In genomic region chr12:119467656-119468055, GRCm38 (mm10) we compare ENCODE assay signal across 23 mouse cellular contexts.
DNase-seq lines count a peak whose midpoint lies in the region; ATAC-seq and TF ChIP-seq lines count a peak whose summit lies in the region.
"Had no signal": no experiment of that assay in that cellular context is flagged by ENCODE, and none has a peak within 500 bp of the region (broad histone marks: within the 10 kb centered on the region; RNA-seq: fewer than 3 reads in every experiment).

No protein-coding gene starts in this region.

- WGBS in forebrain, embryonic 14.5 days = 5% methylated on average over 1 of the region's 1 CpGs
- 2% methylated on average over 1 of the region's 1 CpGs for WGBS in forebrain, embryonic 15.5 days
- 8% methylated on average over 1 of the region's 1 CpGs for WGBS in forebrain, embryonic 16.5 days
- WGBS in forebrain, embryonic 11.5 days = 46% methylated on average over 1 of the region's 1 CpGs
- 42% methylated on average over 1 of the region's 1 CpGs for WGBS in midbrain, embryonic 14.5 days
- 79% methylated on average over 1 of the region's 1 CpGs for WGBS in midbrain, embryonic 11.5 days
- 64% methylated on average over 1 of the region's 1 CpGs for WGBS in embryonic facial prominence, embryonic 10.5 days

- peak; percentile 16; the same call in 1 of the 2 replicates for ATAC-seq in forebrain, embryonic 14.5 days
- no peak for ATAC-seq in forebrain, embryonic 15.5 days (replicated peaks)
- peak; percentile 29; the same call in 1 of the 2 replicates for ATAC-seq in forebrain, embryonic 16.5 days
- no peak for ATAC-seq in forebrain, embryonic 11.5 days (replicated peaks; ENCODE audit: low FRiP score)
- no peak for ATAC-seq in midbrain, embryonic 14.5 days (ENCODE audit: low FRiP score, low TSS enrichment)
- no peak for ATAC-seq in midbrain, embryonic 11.5 days (ENCODE audit: low FRiP score)
- ATAC-seq: activated CD4-positive, CD25-positive, alpha-beta regulatory T cell, adult 4 months; CD4-positive, CD25-positive, alpha-beta regulatory T cell, adult 4 months; Patski had no signal

- no peak for TF ChIP-seq POLR2A in brain, embryonic 14.5 days (IDR thresholded peaks at IDR 0.05; ENCODE audit: borderline replicate concordance, extremely low read depth, insufficient read depth, insufficient read length, poor library complexity, severe bottlenecking)

- H3K4me1 ChIP-seq in forebrain, embryonic 14.5 days (ENCODE audit: control insufficient read depth, insufficient read depth, low read length) = no peaks in the 10 kb centered on the region
- H3K4me1 ChIP-seq in forebrain, embryonic 15.5 days = peaks cover 3% of the 10 kb centered on the region; the same call in 1 of the 2 replicates
- no peaks in the 10 kb centered on the region for H3K4me1 ChIP-seq in forebrain, embryonic 16.5 days (replicated peaks; ENCODE audit: control insufficient read depth, insufficient read depth, low read length)
- H3K4me1 ChIP-seq in forebrain, embryonic 11.5 days (replicated peaks; ENCODE audit: control insufficient read depth, insufficient read depth, low read length) = no peaks in the 10 kb centered on the region
- H3K4me1 ChIP-seq in midbrain, embryonic 14.5 days (ENCODE audit: control insufficient read depth, insufficient read depth, low read length) = 0 out of 2 replicates have a peak, but pooled peaks cover 2% of the 10 kb centered on the region
- H3K4me1 ChIP-seq in midbrain, embryonic 11.5 days (ENCODE audit: control insufficient read depth, insufficient read depth, low read length) = no peaks in the 10 kb centered on the region
- no peaks in the 10 kb centered on the region for H3K4me1 ChIP-seq in embryonic facial prominence, embryonic 10.5 days

- no peak overlapping the region for H3K9ac ChIP-seq in forebrain, embryonic 14.5 days (ENCODE audit: low read length)
- no peak overlapping the region for H3K9ac ChIP-seq in forebrain, embryonic 15.5 days (replicated peaks)
- H3K9ac ChIP-seq in forebrain, embryonic 16.5 days (replicated peaks; ENCODE audit: low read depth, low read length) = no peak overlapping the region
- H3K9ac ChIP-seq in forebrain, embryonic 11.5 days (ENCODE audit: low read length) = no peak overlapping the region
- H3K9ac ChIP-seq in midbrain, embryonic 14.5 days (replicated peaks; ENCODE audit: low read length) = no peak overlapping the region
- no peak overlapping the region for H3K9ac ChIP-seq in midbrain, embryonic 11.5 days (ENCODE audit: low read length)

- no peak overlapping the region for H3K4me2 ChIP-seq in forebrain, embryonic 14.5 days (ENCODE audit: low read length)
- no peak overlapping the region for H3K4me2 ChIP-seq in forebrain, embryonic 15.5 days (replicated peaks)
- no peak overlapping the region for H3K4me2 ChIP-seq in forebrain, embryonic 16.5 days (ENCODE audit: low read length)
- H3K4me2 ChIP-seq in forebrain, embryonic 11.5 days (ENCODE audit: low read depth, low read length, severe bottlenecking) = no peak overlapping the region
- H3K4me2 ChIP-seq in midbrain, embryonic 14.5 days (ENCODE audit: low read length) = no peak overlapping the region
- no peak overlapping the region for H3K4me2 ChIP-seq in midbrain, embryonic 11.5 days

- H3K27me3 ChIP-seq in forebrain, embryonic 14.5 days (replicated peaks; ENCODE audit: control insufficient read depth, insufficient read depth, low read length) = no peaks in the 10 kb centered on the region
- no peaks in the 10 kb centered on the region for H3K27me3 ChIP-seq in forebrain, embryonic 15.5 days
- H3K27me3 ChIP-seq in forebrain, embryonic 16.5 days (replicated peaks; ENCODE audit: control insufficient read depth, insufficient read depth, low read length) = no peaks in the 10 kb centered on the region
- H3K27me3 ChIP-seq in forebrain, embryonic 11.5 days (ENCODE audit: control insufficient read depth, insufficient read depth, low read length) = no peaks in the 10 kb centered on the region
- H3K27me3 ChIP-seq in midbrain, embryonic 14.5 days (ENCODE audit: control insufficient read depth, insufficient read depth, low read length) = no peaks in the 10 kb centered on the region
- H3K27me3 ChIP-seq in midbrain, embryonic 11.5 days (ENCODE audit: control insufficient read depth, insufficient read depth, low read length) = no peaks in the 10 kb centered on the region
- H3K27me3 ChIP-seq in embryonic facial prominence, embryonic 10.5 days (replicated peaks; ENCODE audit: low read depth, poor library complexity, severe bottlenecking) = no peaks in the 10 kb centered on the region
- H3K27me3 ChIP-seq: CH12.LX, Patski had no signal

- DNase-seq in forebrain, embryonic 14.5 days (ENCODE audit: low spot score) = peak; percentile 52
- DNase-seq in forebrain, embryonic 11.5 days (ENCODE audit: low spot score) = no peak
- DNase-seq in midbrain, embryonic 14.5 days = peak; percentile 2
- DNase-seq in midbrain, embryonic 11.5 days (ENCODE audit: low spot score, missing footprints) = no peak
- DNase-seq in brain, embryonic 14.5 days (ENCODE audit: low read depth) = peak; percentile 57
- no peak for DNase-seq in embryonic facial prominence, embryonic 10.5 days (ENCODE audit: low spot score)
- DNase-seq: adrenal gland, adult 2 months; adrenal gland, adult 8-10 months; adrenal gland, postnatal 10 days; adrenal gland, postnatal 14 days; adrenal gland, postnatal 25 days; adrenal gland, postnatal 36 days; B cell, adult 2 months; cerebellum, adult 11 months; cerebellum, adult 11-12 months; cerebellum, adult 18-20 months had no signal

- no peaks in the 10 kb centered on the region for H3K9me3 ChIP-seq in forebrain, embryonic 14.5 days (replicated peaks; ENCODE audit: control insufficient read depth, low read length)
- no peaks in the 10 kb centered on the region for H3K9me3 ChIP-seq in forebrain, embryonic 15.5 days
- no peaks in the 10 kb centered on the region for H3K9me3 ChIP-seq in forebrain, embryonic 16.5 days (ENCODE audit: control insufficient read depth, low read length)
- no peaks in the 10 kb centered on the region for H3K9me3 ChIP-seq in forebrain, embryonic 11.5 days (ENCODE audit: control insufficient read depth, low read length)
- H3K9me3 ChIP-seq in midbrain, embryonic 14.5 days (ENCODE audit: control insufficient read depth, low read length) = no peaks in the 10 kb centered on the region
- no peaks in the 10 kb centered on the region for H3K9me3 ChIP-seq in midbrain, embryonic 11.5 days (ENCODE audit: control insufficient read depth, low read length)
- no peaks in the 10 kb centered on the region for H3K9me3 ChIP-seq in embryonic facial prominence, embryonic 10.5 days
- H3K9me3 ChIP-seq: G1E had no signal

- H3K27ac ChIP-seq in forebrain, embryonic 14.5 days (ENCODE audit: low read depth, low read length) = no peak overlapping the region
- H3K27ac ChIP-seq in forebrain, embryonic 15.5 days (replicated peaks) = no peak overlapping the region
- no peak overlapping the region for H3K27ac ChIP-seq in forebrain, embryonic 16.5 days (ENCODE audit: low read length)
- no peak overlapping the region for H3K27ac ChIP-seq in forebrain, embryonic 11.5 days (ENCODE audit: low read depth, low read length)
- H3K27ac ChIP-seq in midbrain, embryonic 14.5 days (replicated peaks; ENCODE audit: low read depth, low read length) = no peak overlapping the region
- H3K27ac ChIP-seq in midbrain, embryonic 11.5 days (ENCODE audit: low read depth, low read length) = no peak overlapping the region
- H3K27ac ChIP-seq in embryonic facial prominence, embryonic 10.5 days (replicated peaks) = no peak overlapping the region

- no peak for TF ChIP-seq CTCF in brain, embryonic 14.5 days (IDR thresholded peaks at IDR 0.05; ENCODE audit: borderline replicate concordance, extremely low read depth, insufficient read depth, insufficient read length)

- H3K36me3 ChIP-seq in forebrain, embryonic 14.5 days (ENCODE audit: control insufficient read depth, insufficient read depth, low read length) = no peaks in the 10 kb centered on the region
- no peaks in the 10 kb centered on the region for H3K36me3 ChIP-seq in forebrain, embryonic 15.5 days
- H3K36me3 ChIP-seq in forebrain, embryonic 16.5 days (ENCODE audit: control insufficient read depth, insufficient read depth) = no peaks in the 10 kb centered on the region
- no peaks in the 10 kb centered on the region for H3K36me3 ChIP-seq in forebrain, embryonic 11.5 days (ENCODE audit: control insufficient read depth, insufficient read depth, low read length)
- no peaks in the 10 kb centered on the region for H3K36me3 ChIP-seq in midbrain, embryonic 14.5 days (ENCODE audit: control insufficient read depth, insufficient read depth, low read length)
- H3K36me3 ChIP-seq in midbrain, embryonic 11.5 days (ENCODE audit: control insufficient read depth, insufficient read depth, low read length) = no peaks in the 10 kb centered on the region
- no peaks in the 10 kb centered on the region for H3K36me3 ChIP-seq in embryonic facial prominence, embryonic 10.5 days (replicated peaks)
- H3K36me3 ChIP-seq: G1E had no signal

- no peak overlapping the region for H3K4me3 ChIP-seq in forebrain, embryonic 14.5 days (ENCODE audit: low read depth, low read length)
- no peak overlapping the region for H3K4me3 ChIP-seq in forebrain, embryonic 15.5 days
- H3K4me3 ChIP-seq in forebrain, embryonic 16.5 days (replicated peaks; ENCODE audit: low read length) = no peak overlapping the region
- no peak overlapping the region for H3K4me3 ChIP-seq in forebrain, embryonic 11.5 days (ENCODE audit: low read depth, low read length)
- H3K4me3 ChIP-seq in midbrain, embryonic 14.5 days (replicated peaks; ENCODE audit: low read depth, low read length) = no peak overlapping the region
- H3K4me3 ChIP-seq in midbrain, embryonic 11.5 days (ENCODE audit: low read depth, low read length) = no peak overlapping the region
- no peak overlapping the region for H3K4me3 ChIP-seq in embryonic facial prominence, embryonic 10.5 days

Comparison
In these comparisons a context has a peak if more than half of its experiments do, and no peak if none do; other contexts are left out.
1. ATAC-seq: peak in forebrain, embryonic 14.5 days (single experiment) and forebrain, embryonic 16.5 days (single experiment); none in forebrain, embryonic 15.5 days (single experiment), forebrain, embryonic 11.5 days (single experiment), midbrain, embryonic 14.5 days (single experiment) and midbrain, embryonic 11.5 days (single experiment).
2. DNase-seq: peak in forebrain, embryonic 14.5 days (single experiment), midbrain, embryonic 14.5 days (single experiment) and brain, embryonic 14.5 days (single experiment); none in forebrain, embryonic 11.5 days (single experiment), midbrain, embryonic 11.5 days (single experiment) and embryonic facial prominence, embryonic 10.5 days (single experiment).